Mouse (Mus musculus): Measurements from ENCODE around the gene Samd4b. TPM values are rescaled to one million over a fixed set of nuclear protein-coding genes. Genes with fewer than 3 reads are reported as not detected.

Samd4b gene
- total and polyA plus RNA-seq, 3 experiments, result 6.4 to 45.9 TPM; not detected in 1

GRCm38 (mm10) chr7:28442688-28443087 is 155.3 kb downstream of the Samd4b start:
- DNase-seq (ENCODE audit: low read depth, low spot score), result peak; percentile 79
- H3K4me3 ChIP-seq (ENCODE audit: control insufficient read depth in 1 of 2, insufficient read depth in 1 of 2, low read depth in 2 of 2, low read length in 2 of 2), result no peak overlapping the region
- H3K79me2 ChIP-seq (ENCODE audit: control insufficient read depth, insufficient read depth, low read length, poor library complexity), result no peaks in the 10 kb centered on the region
- TF ChIP-seq ZC3H11A (IDR thresholded peaks at IDR 0.05; ENCODE audit: low read depth, low read length) (no peak), HCFC1 (IDR thresholded peaks at IDR 0.05; ENCODE audit: low read depth, low read length) (peak; percentile 63; the same call in 1 of the 2 replicates), TBP (IDR thresholded peaks at IDR 0.05; ENCODE audit: low read depth, low read length) (peak; percentile 69), RAD21 (IDR thresholded peaks at IDR 0.05; ENCODE audit: low read depth, low read length) (no peak), CHD1 (IDR thresholded peaks at IDR 0.05; ENCODE audit: low read depth, low read length) (no peak), CHD2 (IDR thresholded peaks at IDR 0.05; ENCODE audit: low read length) (no peak), ETS1 (IDR thresholded peaks at IDR 0.05; ENCODE audit: low read depth, low read length) (peak; percentile 67; the same call in 1 of the 2 replicates), MAZ (IDR thresholded peaks at IDR 0.05; ENCODE audit: low read depth, low read length) (0 out of 2 replicates have a peak, but pooled peaks have one; percentile 7), ZNF384 (IDR thresholded peaks at IDR 0.05; ENCODE audit: low read depth, low read length) (peak; percentile 96), GABPA (IDR thresholded peaks at IDR 0.05; ENCODE audit: low read depth, low read length) (no peak), SMC3 (IDR thresholded peaks at IDR 0.05; ENCODE audit: low read depth, low read length) (no peak), USF1 (IDR thresholded peaks at IDR 0.05; ENCODE audit: low read depth, low read length) (no peak), RCOR1 (IDR thresholded peaks at IDR 0.05; ENCODE audit: low read depth, low read length) (no peak), BHLHE40 (IDR thresholded peaks at IDR 0.05; ENCODE audit: borderline replicate concordance, low read depth, low read length) (no peak), MXI1 (IDR thresholded peaks at IDR 0.05; ENCODE audit: low read depth, low read length) (peak; percentile 48; the same call in 1 of the 2 replicates), ELF1 (IDR thresholded peaks at IDR 0.05; ENCODE audit: low read depth, low read length) (peak; percentile 76), SIN3A (IDR thresholded peaks at IDR 0.05; ENCODE audit: low read length) (peak; percentile 81; the same call in 1 of the 2 replicates), EP300 (IDR thresholded peaks at IDR 0.05; ENCODE audit: low read depth in 1 of 2, low read length in 2 of 2) (peak; percentile 29 to 42; a peak in 2 of 4 replicates), CTCF (IDR thresholded peaks at IDR 0.05 in 2 of 3, conservative IDR thresholded peaks at IDR 0.05 in 1 of 3; ENCODE audit: control insufficient read depth in 1 of 3, insufficient read depth in 1 of 3, low read depth in 2 of 3, low read length in 3 of 3, poor library complexity in 1 of 3, severe bottlenecking in 1 of 3) (no peak), GATA1 (IDR thresholded peaks at IDR 0.05; ENCODE audit: low read depth, low read length) (peak; percentile 71), MAFK (IDR thresholded peaks at IDR 0.05; ENCODE audit: borderline replicate concordance, low read depth, low read length) (no peak), TCF12 (IDR thresholded peaks at IDR 0.05; ENCODE audit: low read depth, low read length) (0 out of 2 replicates have a peak, but pooled peaks have one; percentile 19), POLR2A (IDR thresholded peaks at IDR 0.05; ENCODE audit: control insufficient read depth in 1 of 2, insufficient read depth in 1 of 2, low read depth in 1 of 2, low read length in 2 of 2, poor library complexity in 1 of 2) (no peak)
- H3K27me3 ChIP-seq (ENCODE audit: control insufficient read depth in 1 of 2, insufficient read depth in 2 of 2, low read length in 2 of 2), result no peaks in the 10 kb centered on the region
- H3K27ac ChIP-seq (ENCODE audit: control insufficient read depth, low read depth, low read length), result peak overlapping the region; percentile 70
- H3K9me3 ChIP-seq (replicated peaks; ENCODE audit: insufficient read depth, low read length), result no peaks in the 10 kb centered on the region
- peaks cover 0 to 27% of the 10 kb centered on the region in 2 experiments; a peak in 2 of 4 replicates for H3K36me3 ChIP-seq (ENCODE audit: control insufficient read depth in 1 of 2, insufficient read depth in 2 of 2, low read length in 2 of 2)
- peak overlapping the region; percentile 39 for H3K9ac ChIP-seq (ENCODE audit: control insufficient read depth, low read depth, low read length, poor library complexity, severe bottlenecking)
- H3K4me1 ChIP-seq (ENCODE audit: control insufficient read depth in 1 of 2, insufficient read depth in 2 of 2, low read length in 2 of 2), result peaks cover 13 to 31% of the 10 kb centered on the region in 2 experiments

Measured in MEL (cell line).